Mouse (Mus musculus): Measurements from ENCODE around the gene Tiparp.

Gene Tiparp

DNA sequence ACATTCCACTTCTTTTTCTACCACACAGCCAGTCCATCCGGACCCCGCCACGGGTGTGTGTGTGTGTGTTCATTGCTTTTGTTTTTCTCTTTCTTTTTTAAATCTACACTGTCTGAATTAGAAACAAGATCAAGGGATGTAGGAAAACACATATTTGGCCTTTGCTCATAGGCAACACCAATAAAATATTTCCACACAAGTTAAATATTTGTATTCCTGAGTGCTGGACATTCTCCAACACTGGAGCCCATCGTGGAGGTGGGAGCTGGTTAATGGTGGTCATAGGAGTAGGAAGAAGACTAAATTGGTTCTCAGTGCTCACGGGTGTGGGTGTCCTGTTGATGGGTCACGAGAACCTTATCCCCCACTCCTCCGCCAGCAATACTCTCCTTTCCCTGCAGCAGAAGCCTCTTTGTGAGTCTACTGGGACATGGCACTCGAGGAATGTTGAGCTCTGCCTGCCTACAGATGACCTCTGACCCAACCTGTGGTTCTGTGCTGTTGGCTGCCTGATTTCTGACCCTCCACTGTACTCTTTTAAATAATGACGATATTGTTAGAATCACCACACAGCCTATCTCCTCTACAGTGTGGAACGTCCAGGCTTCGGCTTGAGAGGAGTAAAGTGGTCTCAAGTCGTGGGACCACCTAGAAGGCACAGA lies 51.2 kb downstream of the Tiparp start:
- DNase-seq (ENCODE audit: low spot score in 2 of 2) = no peak

- DNase-seq (ENCODE audit: low spot score in 2 of 2) = no peak
Observed at GRCm38 (mm10) chr3:65581596-65581995, 53.4 kb downstream of the Tiparp start.

- DNase-seq (ENCODE audit: low spot score in 2 of 2) = no peak
Observed at GRCm38 (mm10) chr3:65584329-65584728, 56.1 kb downstream of the Tiparp start.

DNA sequence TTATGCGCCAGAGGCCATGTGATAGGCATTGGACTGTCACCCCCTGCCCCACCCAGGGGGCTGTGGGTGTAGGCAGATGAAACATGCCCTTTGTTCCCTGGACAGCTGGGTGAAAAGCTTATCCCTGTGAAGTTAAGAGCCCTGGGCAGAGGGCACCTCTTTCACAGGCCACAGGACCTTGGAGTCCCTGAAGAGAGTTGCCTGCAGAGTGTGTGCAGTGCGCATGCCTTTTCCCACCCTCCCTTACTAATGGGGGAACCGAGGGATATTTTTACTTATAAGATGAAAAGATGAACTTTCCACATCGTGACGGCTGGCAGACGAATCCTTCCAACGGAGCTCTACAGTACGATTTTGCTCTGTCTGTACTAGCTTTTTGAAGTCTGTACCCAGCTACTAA lies 57.1 kb downstream of the Tiparp start:
- DNase-seq (ENCODE audit: low spot score in 2 of 2) = no peak

DNA sequence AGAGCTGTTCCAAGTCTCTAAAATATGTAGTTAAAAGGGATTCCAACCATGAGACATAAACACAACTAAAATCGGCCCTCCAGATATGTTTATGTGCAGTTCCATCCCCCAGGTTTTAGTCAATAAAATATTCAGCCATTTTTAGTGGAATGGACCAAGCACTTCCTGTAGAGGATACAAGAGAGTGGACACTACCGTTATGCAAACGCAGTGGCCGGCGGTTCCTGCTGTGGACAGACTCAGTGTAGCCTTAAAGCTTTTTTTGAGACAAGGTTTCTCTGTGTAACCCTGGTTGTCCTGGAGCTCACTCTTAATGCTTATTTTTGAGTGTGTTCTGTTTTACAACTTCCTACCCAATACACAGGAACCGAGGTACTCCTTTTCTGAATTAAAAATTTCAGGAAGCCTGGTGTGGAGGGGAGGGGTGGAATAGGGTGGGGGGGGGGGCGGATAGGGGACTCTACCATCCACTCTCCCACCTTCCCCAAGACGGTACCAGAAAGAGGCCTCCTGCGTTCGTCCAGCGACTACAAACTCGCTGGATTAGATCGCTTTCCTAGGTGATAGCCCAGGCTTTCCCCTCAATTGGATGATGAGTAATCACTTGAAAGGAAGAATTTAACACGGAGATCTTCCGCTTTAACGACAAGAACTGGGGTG lies 57.7 kb downstream of the Tiparp start:
- DNase-seq (ENCODE audit: low spot score in 2 of 2) = no peak

DNA sequence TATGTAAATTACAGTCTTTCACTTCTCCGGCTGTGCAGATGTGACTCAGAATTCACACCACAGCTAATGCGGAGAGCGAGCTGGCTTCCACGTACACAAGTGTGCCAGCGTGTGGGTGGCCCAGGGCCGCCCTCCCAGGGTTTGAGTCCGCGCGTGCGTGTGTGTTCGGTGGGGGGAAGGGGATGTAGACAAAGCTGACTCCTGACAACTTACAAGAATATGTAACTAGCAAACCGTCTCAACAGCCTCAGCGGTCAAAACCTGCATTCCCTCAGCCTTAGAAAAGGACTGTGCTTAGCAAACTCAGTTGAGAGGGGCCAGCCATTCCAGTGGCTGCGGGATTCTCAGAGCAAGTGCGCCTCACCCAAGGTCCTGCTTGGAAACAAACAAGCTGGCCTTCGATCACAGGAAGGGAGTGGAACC lies 58.3 kb downstream of the Tiparp start:
- DNase-seq (ENCODE audit: low spot score in 2 of 2) = peak; percentile 62 to 70

DNA sequence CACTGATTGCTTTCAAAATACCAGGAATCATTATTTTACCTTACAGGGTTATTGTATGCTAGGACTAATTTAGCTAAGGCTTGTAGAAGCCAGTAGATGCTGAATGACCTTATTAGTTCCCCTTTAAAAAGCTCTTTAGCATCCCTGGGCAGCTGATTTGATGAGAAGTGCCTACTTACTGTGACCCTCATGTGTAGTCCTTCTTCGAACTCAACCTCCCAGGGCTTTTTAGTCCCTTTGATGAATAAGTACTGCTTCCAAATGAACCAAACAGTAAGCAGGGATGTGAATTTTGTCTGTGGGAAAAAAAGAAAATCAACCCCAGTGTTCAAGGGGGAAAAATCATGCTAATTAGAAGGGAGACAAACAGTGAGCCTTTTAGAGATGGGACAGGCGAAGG lies 58.8 kb downstream of the Tiparp start:
- no peak for DNase-seq (ENCODE audit: low spot score in 2 of 2)

GRCm38 (mm10) chr3:65588424-65588823 lies 60.2 kb downstream of the Tiparp start:
- no peak for DNase-seq (ENCODE audit: low spot score in 2 of 2)

DNA sequence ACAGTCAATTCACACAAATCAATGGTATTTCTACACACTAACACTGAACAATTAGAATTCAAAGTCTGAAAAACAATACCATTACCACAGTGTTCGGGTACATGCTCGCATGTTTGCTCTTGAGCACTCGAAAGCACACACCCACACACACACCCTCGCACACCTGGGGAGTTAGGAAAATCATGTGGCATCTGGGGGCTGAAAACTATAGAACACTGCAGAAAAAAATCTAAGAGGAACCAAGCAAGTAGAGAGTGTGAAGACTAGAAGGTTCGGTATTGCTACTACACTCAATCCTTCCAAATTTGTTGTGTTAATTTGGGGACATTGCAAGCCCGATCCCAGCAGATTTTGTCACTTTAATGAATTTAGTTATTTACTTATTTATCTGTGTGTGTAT lies 64.6 kb downstream of the Tiparp start:
- no peak for DNase-seq (ENCODE audit: low spot score in 2 of 2)

GRCm38 (mm10) chr3:65594493-65594892 lies 66.3 kb downstream of the Tiparp start:
- no peak for DNase-seq (ENCODE audit: low spot score in 2 of 2)

DNA sequence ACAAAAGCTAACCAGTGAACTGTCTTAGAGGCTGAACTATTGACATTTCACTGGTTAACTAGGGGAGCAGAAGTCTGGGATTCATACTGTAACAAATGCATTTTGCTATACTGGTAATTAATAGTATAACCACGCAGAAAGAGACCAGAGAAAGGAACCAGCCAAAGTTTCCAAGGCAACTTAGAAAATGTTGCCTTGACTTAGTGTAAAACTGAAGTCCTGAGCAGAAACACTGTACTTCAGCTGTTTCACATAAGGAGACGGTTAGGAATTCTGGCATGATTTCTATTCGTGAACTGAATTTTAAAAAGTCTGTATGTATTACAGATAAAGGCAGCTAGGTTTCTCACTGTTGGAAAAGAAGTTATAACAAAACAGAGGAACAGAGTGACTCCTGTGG lies 67.0 kb downstream of the Tiparp start:
- DNase-seq (ENCODE audit: low spot score in 2 of 2) = no peak

GRCm38 (mm10) chr3:65598071-65598830 lies 70.0 kb downstream of the Tiparp start:
- no peak for DNase-seq (ENCODE audit: low spot score in 2 of 2)

- DNase-seq (ENCODE audit: low spot score in 2 of 2) = no peak
Observed at GRCm38 (mm10) chr3:65599151-65599550, 70.9 kb downstream of the Tiparp start.

- no peak for DNase-seq (ENCODE audit: low spot score in 2 of 2)
Observed at GRCm38 (mm10) chr3:65601291-65602050, 73.3 kb downstream of the Tiparp start.

GRCm38 (mm10) chr3:65603392-65604055 lies 75.3 kb downstream of the Tiparp start:
- no peak for DNase-seq (ENCODE audit: low spot score in 2 of 2)

Measured in right cerebral cortex, postnatal 10 days (tissue).